Mouse (Mus musculus): ENCODE results near the gene Olfr1131.
"Not testable (repeated sequence)": the region's sequence is repeated elsewhere in the genome, so short reads cannot be mapped to it uniquely, and the experiment has no call there.

Gene Olfr1131

DNA sequence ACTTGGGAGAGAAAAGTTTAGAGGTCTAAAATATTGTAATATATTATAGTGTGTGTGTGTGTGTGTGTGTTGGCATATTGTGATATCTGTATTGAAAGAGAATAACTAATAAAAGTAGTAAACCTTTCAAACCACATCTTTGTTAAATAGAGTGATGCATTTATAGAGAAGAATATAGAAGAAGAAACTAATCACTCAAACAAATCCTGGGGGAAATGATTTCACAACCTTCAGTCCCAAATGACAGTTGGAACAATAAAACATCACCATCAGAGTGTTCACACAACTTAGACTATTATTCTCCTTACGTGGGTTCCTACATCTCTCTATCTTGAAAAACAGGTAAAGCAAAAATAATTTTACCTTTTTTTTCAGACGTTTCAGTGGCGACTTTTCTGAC, at the start of gene Olfr1131:
Gene Olfr1131, plus strand, starts transcription at position 301 of the 400 bp plus-strand sequence.
- DNase-seq (ENCODE audit: low read depth, low spot score): no peak

DNA sequence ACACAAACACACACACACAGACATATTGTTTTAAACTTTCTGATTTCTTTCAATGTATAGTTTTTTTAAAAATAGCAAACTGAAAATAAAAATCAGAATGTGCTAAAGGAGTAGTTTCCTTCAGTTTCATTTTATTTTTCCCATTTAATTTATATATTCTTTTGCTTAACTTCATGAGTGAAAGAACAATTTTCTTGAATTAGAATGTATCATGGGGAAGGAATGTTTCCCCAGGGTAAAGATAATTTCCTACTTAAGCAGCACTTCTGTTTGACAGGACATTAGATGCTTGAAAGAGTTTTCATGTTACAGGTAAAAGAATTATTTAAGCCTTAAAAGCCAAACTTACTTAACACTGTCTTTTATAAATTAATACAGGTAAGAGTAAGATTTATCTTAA, 21.0 kb upstream of the Olfr1131 start, which contains the start of gene Olfr1130:
Gene Olfr1130, plus strand, starts transcription at position 301 of the 400 bp plus-strand sequence.
- not testable (repeated sequence) for DNase-seq (ENCODE audit: low read depth, low spot score)

DNA sequence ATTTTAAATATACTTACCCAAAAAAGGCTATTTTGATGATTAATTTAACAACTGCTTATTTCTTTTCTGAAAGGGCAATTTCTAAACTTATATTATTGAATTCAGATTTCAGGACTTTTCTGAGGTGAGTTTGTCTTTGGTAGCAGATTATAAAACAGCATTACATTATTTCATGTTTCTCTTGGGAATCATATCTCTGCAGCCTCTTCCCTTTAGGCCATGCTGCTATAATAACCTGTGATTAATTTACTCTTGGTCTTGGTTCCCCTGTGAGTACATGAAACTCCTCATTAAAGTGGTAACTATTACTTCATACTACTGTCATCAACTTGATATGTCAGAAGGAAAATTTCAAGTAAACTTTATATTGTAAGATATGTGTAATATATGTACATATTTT, 10.5 kb downstream of the Olfr1131 start, which contains the start of gene Olfr1132:
Gene Olfr1132, minus strand, starts transcription at position 101 of the 400 bp plus-strand sequence.
- no peak for DNase-seq (ENCODE audit: low read depth, low spot score)

DNA sequence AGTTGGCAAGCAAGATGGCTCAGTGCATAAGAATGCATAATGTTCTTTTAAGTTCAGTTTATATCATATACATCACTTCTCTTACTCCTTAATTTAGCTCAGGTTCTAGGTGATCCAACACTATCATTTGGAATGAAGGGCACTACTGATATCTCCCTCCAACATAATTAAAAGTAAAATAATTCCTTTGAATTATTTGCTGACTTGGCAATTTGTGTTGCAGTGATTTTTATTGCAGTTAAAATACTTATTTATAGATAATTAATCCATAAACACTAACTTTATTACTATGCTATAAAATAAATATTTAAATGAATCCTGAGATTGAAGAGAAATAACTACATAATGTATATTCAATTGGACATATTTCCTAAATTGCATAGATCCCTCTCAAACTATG, 15.5 kb downstream of the Olfr1131 start:
- no peak for DNase-seq (ENCODE audit: low read depth, low spot score)

DNA sequence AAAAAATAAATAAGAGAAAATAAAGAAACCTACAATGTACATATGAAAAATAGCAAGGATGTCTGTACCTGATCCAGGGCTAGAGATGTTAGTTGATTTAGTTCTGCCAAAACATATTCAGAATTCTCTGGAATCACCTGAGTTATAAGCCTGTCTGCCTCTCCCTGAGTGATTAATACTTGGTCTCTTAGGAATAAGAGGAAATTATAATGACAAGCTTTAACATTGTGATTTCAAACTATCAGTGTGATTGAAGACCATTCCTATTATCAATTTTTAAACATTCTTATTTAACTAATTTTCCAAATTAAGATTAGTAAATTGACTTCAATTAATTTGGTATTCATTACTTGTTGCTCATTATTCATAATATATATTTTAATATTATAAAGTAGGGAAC, 20.4 kb downstream of the Olfr1131 start, which contains the start of gene Olfr1133:
Gene Olfr1133, minus strand, starts transcription at position 101 of the 400 bp plus-strand sequence.
- DNase-seq (ENCODE audit: low read depth, low spot score): no peak

DNA sequence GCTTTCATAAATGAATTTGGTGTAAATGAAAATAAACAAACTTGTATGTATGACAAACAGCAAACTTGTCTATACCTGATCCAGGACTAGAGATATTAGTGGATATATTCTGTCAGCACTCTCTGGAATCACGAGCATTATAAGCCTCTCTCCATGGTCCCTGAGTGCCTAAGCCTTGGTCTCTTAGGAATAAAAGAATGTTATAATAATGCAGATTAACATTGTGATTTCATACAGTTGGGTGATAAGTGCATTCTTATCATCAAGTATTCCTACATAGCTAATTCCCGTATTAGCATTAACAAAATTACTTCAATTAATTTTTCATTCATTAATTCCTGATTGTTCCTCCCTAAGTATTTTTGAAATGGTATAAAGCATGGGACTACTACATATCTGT, 31.5 kb downstream of the Olfr1131 start, which contains the start of gene Olfr1134:
Gene Olfr1134, minus strand, starts transcription at position 101 of the 400 bp plus-strand sequence.
- DNase-seq (ENCODE audit: low read depth, low spot score): no peak

DNA sequence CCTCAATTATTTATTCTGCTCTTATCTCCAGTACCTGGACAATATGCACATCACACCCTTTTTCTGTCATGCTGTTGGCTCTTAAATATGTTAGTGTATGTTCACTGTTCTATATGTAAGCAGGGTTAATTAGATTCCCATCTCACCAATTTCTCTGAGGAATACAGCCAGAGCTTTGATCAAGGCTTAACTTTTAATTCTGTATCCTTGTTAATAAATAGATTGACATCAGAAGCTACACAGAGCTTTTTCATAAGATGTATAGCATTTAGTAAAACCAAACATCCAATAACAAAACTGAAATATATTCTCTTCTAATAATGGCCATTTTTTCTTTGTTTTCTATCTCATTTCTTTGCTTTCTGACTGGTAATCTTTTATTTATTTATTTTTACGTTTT, 46.7 kb downstream of the Olfr1131 start, which contains the start of gene Olfr1135:
Gene Olfr1135, minus strand, starts transcription at position 101 of the 400 bp plus-strand sequence.
- DNase-seq (ENCODE audit: low read depth, low spot score): no peak
